Comparison of ENCODE assay signal across 18 mouse cellular contexts in the genomic region with DNA sequence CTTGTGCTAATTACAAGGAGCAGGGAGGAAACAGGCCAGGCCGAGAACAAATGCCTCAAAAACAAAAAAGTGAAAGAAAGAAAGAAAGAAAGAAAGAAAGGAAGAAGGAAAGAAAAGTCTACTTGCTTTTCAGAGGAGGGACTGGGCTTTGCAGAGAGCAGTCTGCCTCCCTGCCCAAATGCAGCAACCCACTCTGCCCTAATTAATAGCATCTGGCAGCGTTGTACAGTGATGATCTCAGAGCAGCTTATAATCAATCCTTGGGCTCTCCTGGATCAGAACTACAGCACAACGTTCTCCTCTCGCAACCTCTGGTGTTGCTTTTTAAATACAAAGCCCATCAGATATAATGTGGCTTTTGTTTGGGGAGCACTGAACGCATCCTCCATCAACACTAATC. TPM values are rescaled to one million over a fixed set of nuclear protein-coding genes. Genes with fewer than 3 reads are reported as not detected.
A peak's percentile ranks its signal among the peaks of the same experiment; 100 is the strongest.
DNase-seq lines count a peak whose midpoint lies in the region; ATAC-seq lines count a peak whose summit lies in the region.
"Had no signal": no experiment of that assay in that cellular context is flagged by ENCODE, and none has a peak within 500 bp of the region (broad histone marks: within the 10 kb centered on the region; RNA-seq: fewer than 3 reads in every experiment).

No protein-coding gene starts in this region.

- H3K4me1 ChIP-seq in hindbrain, embryonic 12.5 days, result peaks cover 21% of the 10 kb centered on the region
- 0 out of 2 replicates have a peak, but pooled peaks cover 3% of the 10 kb centered on the region for H3K4me1 ChIP-seq in hindbrain, embryonic 11.5 days (replicated peaks; ENCODE audit: control insufficient read depth, insufficient read depth, low read length)
- peaks cover 23% of the 10 kb centered on the region for H3K4me1 ChIP-seq in forebrain, embryonic 10.5 days
- H3K4me1 ChIP-seq in limb, embryonic 11.5 days (ENCODE audit: control insufficient read depth, insufficient read depth, low read length), result no peaks in the 10 kb centered on the region
- H3K4me1 ChIP-seq: intestine, embryonic 15.5 days; liver, embryonic 12.5 days had no signal

- H3K36me3 ChIP-seq in hindbrain, embryonic 12.5 days, result no peaks in the 10 kb centered on the region
- no peaks in the 10 kb centered on the region for H3K36me3 ChIP-seq in hindbrain, embryonic 11.5 days (ENCODE audit: control insufficient read depth, insufficient read depth, low read length)
- H3K36me3 ChIP-seq in forebrain, embryonic 10.5 days (replicated peaks), result no peaks in the 10 kb centered on the region
- no peaks in the 10 kb centered on the region for H3K36me3 ChIP-seq in limb, embryonic 11.5 days (ENCODE audit: control insufficient read depth, insufficient read depth, low read length)
- H3K36me3 ChIP-seq: heart, embryonic 12.5 days; intestine, embryonic 15.5 days; liver, embryonic 12.5 days; neural tube, embryonic 12.5 days had no signal

- H3K4me2 ChIP-seq in hindbrain, embryonic 12.5 days (replicated peaks), result no peak overlapping the region
- H3K4me2 ChIP-seq in hindbrain, embryonic 11.5 days (replicated peaks; ENCODE audit: low read depth, low read length), result no peak overlapping the region
- no peak overlapping the region for H3K4me2 ChIP-seq in limb, embryonic 11.5 days (ENCODE audit: low read depth, severe bottlenecking)
- H3K4me2 ChIP-seq: heart, embryonic 12.5 days; intestine, embryonic 15.5 days; liver, embryonic 12.5 days; neural tube, embryonic 12.5 days had no signal

- no peaks in the 10 kb centered on the region for H3K9me3 ChIP-seq in hindbrain, embryonic 12.5 days (replicated peaks)
- H3K9me3 ChIP-seq in hindbrain, embryonic 11.5 days (ENCODE audit: control insufficient read depth, low read length), result no peaks in the 10 kb centered on the region
- H3K9me3 ChIP-seq in forebrain, embryonic 10.5 days, result no peaks in the 10 kb centered on the region
- H3K9me3 ChIP-seq in limb, embryonic 11.5 days (ENCODE audit: control insufficient read depth, low read length), result no peaks in the 10 kb centered on the region
- H3K9me3 ChIP-seq: heart, embryonic 12.5 days; intestine, embryonic 15.5 days; liver, embryonic 12.5 days; neural tube, embryonic 12.5 days had no signal

- no peak for DNase-seq in hindbrain, embryonic 11.5 days (ENCODE audit: low spot score)
- peak; percentile 50 for DNase-seq in NIH3T3 (ENCODE audit: low read depth)
- DNase-seq in forebrain, embryonic 10.5 days (ENCODE audit: extremely low spot score, low spot score), result no peak
- peak; percentile 37 for DNase-seq in limb, embryonic 11.5 days (ENCODE audit: low spot score)
- no peak for DNase-seq in frontal cortex, adult 2 months (ENCODE audit: extremely low spot score in 1 of 2, low spot score in 1 of 2)
- no peak for DNase-seq in ovary, postnatal 36 days (ENCODE audit: low spot score)
- DNase-seq: adrenal gland, postnatal 25 days; cerebellum, postnatal 36 days; gastrocnemius, postnatal 36 days; heart, postnatal 4 days; right cerebral cortex, adult 18-20 months; thymus, postnatal 36 days had no signal

- ATAC-seq in hindbrain, embryonic 12.5 days (ENCODE audit: low FRiP score), result no peak
- ATAC-seq in hindbrain, embryonic 11.5 days (ENCODE audit: low FRiP score), result no peak
- no peak for ATAC-seq in limb, embryonic 11.5 days (ENCODE audit: insufficient number of reproducible peaks, low FRiP score, low TSS enrichment, low read depth)
- ATAC-seq in megakaryocyte progenitor cell, adult 5-6 weeks (replicated peaks; ENCODE audit: poor library complexity), result no peak
- ATAC-seq: intestine, embryonic 15.5 days; liver, embryonic 12.5 days had no signal

- peak overlapping the region; percentile 4; the same call in 1 of the 2 replicates for H3K9ac ChIP-seq in hindbrain, embryonic 12.5 days
- H3K9ac ChIP-seq in hindbrain, embryonic 11.5 days (ENCODE audit: low read depth, low read length), result no peak overlapping the region
- H3K9ac ChIP-seq in limb, embryonic 11.5 days (ENCODE audit: low read length), result no peak overlapping the region
- H3K9ac ChIP-seq: heart, embryonic 12.5 days; intestine, embryonic 15.5 days; liver, embryonic 12.5 days; neural tube, embryonic 12.5 days had no signal

- no peaks in the 10 kb centered on the region for H3K27me3 ChIP-seq in hindbrain, embryonic 12.5 days
- no peaks in the 10 kb centered on the region for H3K27me3 ChIP-seq in hindbrain, embryonic 11.5 days (ENCODE audit: control insufficient read depth, insufficient read depth, low read length)
- H3K27me3 ChIP-seq in forebrain, embryonic 10.5 days (ENCODE audit: poor library complexity, severe bottlenecking), result no peaks in the 10 kb centered on the region
- H3K27me3 ChIP-seq in limb, embryonic 11.5 days (ENCODE audit: control insufficient read depth, insufficient read depth, low read length), result no peaks in the 10 kb centered on the region
- H3K27me3 ChIP-seq: heart, embryonic 12.5 days; intestine, embryonic 15.5 days; neural tube, embryonic 12.5 days had no signal

- no peak overlapping the region for H3K4me3 ChIP-seq in hindbrain, embryonic 12.5 days
- H3K4me3 ChIP-seq in hindbrain, embryonic 11.5 days (ENCODE audit: low read depth, low read length), result no peak overlapping the region
- no peak overlapping the region for H3K4me3 ChIP-seq in forebrain, embryonic 10.5 days
- H3K4me3 ChIP-seq in limb, embryonic 11.5 days (ENCODE audit: low read depth, low read length), result no peak overlapping the region
- H3K4me3 ChIP-seq: heart, embryonic 12.5 days; intestine, embryonic 15.5 days; liver, embryonic 12.5 days; neural tube, embryonic 12.5 days had no signal

- H3K27ac ChIP-seq in hindbrain, embryonic 12.5 days, result no peak overlapping the region
- no peak overlapping the region for H3K27ac ChIP-seq in hindbrain, embryonic 11.5 days (ENCODE audit: low read depth, low read length)
- H3K27ac ChIP-seq in forebrain, embryonic 10.5 days, result peak overlapping the region; percentile 70; the same call in 1 of the 2 replicates
- no peak overlapping the region for H3K27ac ChIP-seq in limb, embryonic 11.5 days (replicated peaks; ENCODE audit: low read depth, low read length)
- H3K27ac ChIP-seq: intestine, embryonic 15.5 days; liver, embryonic 12.5 days; neural tube, embryonic 12.5 days had no signal

- WGBS in hindbrain, embryonic 12.5 days, result 50% methylated on average over 5 of the region's 5 CpGs
- 59% methylated on average over 5 of the region's 5 CpGs for WGBS in hindbrain, embryonic 11.5 days
- 53% methylated on average over 5 of the region's 5 CpGs for WGBS in forebrain, embryonic 10.5 days
- WGBS in limb, embryonic 11.5 days, result 47% methylated on average over 5 of the region's 5 CpGs

RNA-seq across cellular contexts. Expression of a gene that starts 10.7 kb away (rescaled TPM):
- polyA plus RNA-seq in hindbrain, embryonic 12.5 days (2016; fragmentation: Nextera tagmentation; extraction: Ambion mirVana), result 25.7 and 27.5 TPM in 2 replicates
- polyA plus RNA-seq in hindbrain, embryonic 11.5 days (2014; fragmentation: Nextera tagmentation; extraction: Ambion mirVana), result 22.4 and 27.4 TPM in 2 replicates
- polyA plus RNA-seq in forebrain, embryonic 10.5 days (2016; fragmentation: Nextera tagmentation; extraction: Ambion mirVana), result 11.9 and 12.4 TPM in 2 replicates
- polyA plus RNA-seq in limb, embryonic 11.5 days (2014; fragmentation: Nextera tagmentation; extraction: Ambion mirVana), result 9.4 and 10.4 TPM in 2 replicates
- polyA plus RNA-seq in frontal cortex, adult 2 months (2012; rRNA removed), result 31.0 and 31.3 TPM in 2 replicates
- total RNA-seq in megakaryocyte progenitor cell, adult 5-6 weeks (2015), result 0.59 and 0.76 TPM in 2 replicates
- total RNA-seq in megakaryocyte progenitor cell, adult 5-6 weeks (2017), result 0.92 and 0.95 TPM in 2 replicates

RNA-seq across cellular contexts. Expression of a gene that starts 42.9 kb away (rescaled TPM):
- 40.1 and 44.2 TPM in 2 replicates for polyA plus RNA-seq in hindbrain, embryonic 12.5 days (2016; fragmentation: Nextera tagmentation; extraction: Ambion mirVana)
- 36.6 and 53.5 TPM in 2 replicates for polyA plus RNA-seq in hindbrain, embryonic 11.5 days (2014; fragmentation: Nextera tagmentation; extraction: Ambion mirVana)
- polyA plus RNA-seq in forebrain, embryonic 10.5 days (2016; fragmentation: Nextera tagmentation; extraction: Ambion mirVana), result 25.6 and 26.9 TPM in 2 replicates
- 25.8 and 26.1 TPM in 2 replicates for polyA plus RNA-seq in limb, embryonic 11.5 days (2014; fragmentation: Nextera tagmentation; extraction: Ambion mirVana)
- 109 and 129 TPM in 2 replicates for polyA plus RNA-seq in frontal cortex, adult 2 months (2012; rRNA removed)
- not detected in 2 replicates for total RNA-seq in megakaryocyte progenitor cell, adult 5-6 weeks (2015)
- 0.10 TPM in 1 of 2 replicates, not detected in the other for total RNA-seq in megakaryocyte progenitor cell, adult 5-6 weeks (2017)

Comparison
In these comparisons a context has a peak if more than half of its experiments do, and no peak if none do; other contexts are left out.
1. DNase-seq: peak in NIH3T3 (single experiment) and limb, embryonic 11.5 days (single experiment); none in hindbrain, embryonic 11.5 days (single experiment), forebrain, embryonic 10.5 days (single experiment), frontal cortex, adult 2 months (0 of 2) and ovary, postnatal 36 days (single experiment).